ENCODE assay signal across 8 mouse cellular contexts in the genomic region with DNA sequence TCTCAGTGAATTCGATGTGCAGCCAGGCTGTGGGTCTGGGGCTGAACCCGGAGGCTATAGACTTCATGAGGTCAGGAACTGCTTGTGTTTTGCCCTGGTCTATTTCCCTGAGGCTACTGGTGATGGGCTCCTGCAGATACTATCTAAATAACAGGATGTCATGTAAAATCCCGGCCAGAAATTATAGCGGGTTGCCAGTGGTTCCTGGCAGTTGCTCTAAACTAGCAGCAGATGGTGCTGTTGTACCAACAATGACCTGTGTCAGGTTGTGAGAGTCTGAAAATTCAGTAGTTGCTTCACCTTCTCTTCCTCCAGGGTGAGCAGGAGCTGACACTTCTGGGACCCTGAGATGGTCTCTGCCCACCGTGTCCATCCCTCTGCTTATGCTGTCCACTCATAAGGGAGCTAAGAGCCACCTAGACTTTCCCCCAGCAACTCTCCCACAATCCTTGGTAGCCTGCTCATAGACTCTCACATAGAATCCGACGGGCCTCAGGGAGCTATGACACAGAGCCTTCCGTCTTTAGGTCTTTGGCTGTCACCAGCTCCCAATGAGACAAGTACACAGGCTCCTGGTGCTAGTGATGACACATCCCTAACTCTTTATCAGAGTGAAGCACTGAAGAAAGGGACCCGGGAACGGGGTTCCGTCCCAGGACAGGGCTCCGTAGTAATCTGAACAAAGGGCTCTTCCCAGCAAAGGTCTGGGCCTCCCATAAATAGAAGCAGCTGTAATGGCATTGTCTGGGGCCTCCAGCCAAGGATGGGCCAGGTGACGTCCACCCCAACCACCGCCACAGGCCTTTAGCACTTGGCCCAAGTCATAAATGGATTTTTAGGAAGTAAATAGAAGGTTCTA.
DNase-seq lines count a peak whose midpoint lies in the region; ATAC-seq lines count a peak whose summit lies in the region.

No protein-coding gene starts in this region.

- no peak overlapping the region for H3K27ac ChIP-seq in hindbrain, embryonic 15.5 days (replicated peaks)

- H3K4me3 ChIP-seq in hindbrain, embryonic 15.5 days, result no peak overlapping the region

- peaks cover 8% of the 10 kb centered on the region; the same call in 1 of the 2 replicates for H3K36me3 ChIP-seq in hindbrain, embryonic 15.5 days

- DNase-seq in right cerebral cortex, adult 18-20 months, result peak; percentile 56
- DNase-seq in right cerebral cortex, postnatal 14 days, result no peak
- DNase-seq in cerebellum, adult 9-10 months, result peak; percentile 96
- DNase-seq in frontal cortex, postnatal 25 days (ENCODE audit: low spot score in 2 of 2), result peak; percentile 39 to 49
- peak; percentile 67 to 73 for DNase-seq in layer of hippocampus, postnatal 10 days (ENCODE audit: low spot score in 2 of 2)
- peak; percentile 41 for DNase-seq in right cerebral cortex, postnatal 4 days

- 62% methylated on average over 14 of the region's 14 CpGs for WGBS in hindbrain, embryonic 15.5 days

- H3K9ac ChIP-seq in hindbrain, embryonic 15.5 days, result no peak overlapping the region

- H3K27me3 ChIP-seq in hindbrain, embryonic 15.5 days, result no peaks in the 10 kb centered on the region

- H3K4me2 ChIP-seq in hindbrain, embryonic 15.5 days, result no peak overlapping the region

- H3K4me1 ChIP-seq in hindbrain, embryonic 15.5 days (replicated peaks), result no peaks in the 10 kb centered on the region

- peak; percentile 64 for ATAC-seq in hindbrain, embryonic 15.5 days (ENCODE audit: low FRiP score, low read depth)
- ATAC-seq in megakaryocyte, adult 5-6 weeks (ENCODE audit: poor library complexity, severe bottlenecking), result peak; percentile 73

- H3K9me3 ChIP-seq in hindbrain, embryonic 15.5 days, result no peaks in the 10 kb centered on the region
